Mouse (Mus musculus) cerebellum, adult 2 months (tissue): ENCODE results near the gene Lrp8.

Experiments
- CTCF ChIP-seq: fragments of 200-500 bp; IDR thresholded peaks from 2 replicates; pipeline ENCODE4 v1.5.1; 2011; ENCODE audit warnings: low read depth, mild to moderate bottlenecking, control low read depth, low read length, moderate library complexity, borderline replicate concordance; ENCODE audit not compliant: insufficient read depth
- POLR2A ChIP-seq: fragments of 200-500 bp; IDR thresholded peaks from 2 replicates; pipeline ENCODE4 v1.6.1; 2011; ENCODE audit warnings: low read length, control low read depth, borderline replicate concordance; ENCODE audit not compliant: insufficient read depth

DNA sequence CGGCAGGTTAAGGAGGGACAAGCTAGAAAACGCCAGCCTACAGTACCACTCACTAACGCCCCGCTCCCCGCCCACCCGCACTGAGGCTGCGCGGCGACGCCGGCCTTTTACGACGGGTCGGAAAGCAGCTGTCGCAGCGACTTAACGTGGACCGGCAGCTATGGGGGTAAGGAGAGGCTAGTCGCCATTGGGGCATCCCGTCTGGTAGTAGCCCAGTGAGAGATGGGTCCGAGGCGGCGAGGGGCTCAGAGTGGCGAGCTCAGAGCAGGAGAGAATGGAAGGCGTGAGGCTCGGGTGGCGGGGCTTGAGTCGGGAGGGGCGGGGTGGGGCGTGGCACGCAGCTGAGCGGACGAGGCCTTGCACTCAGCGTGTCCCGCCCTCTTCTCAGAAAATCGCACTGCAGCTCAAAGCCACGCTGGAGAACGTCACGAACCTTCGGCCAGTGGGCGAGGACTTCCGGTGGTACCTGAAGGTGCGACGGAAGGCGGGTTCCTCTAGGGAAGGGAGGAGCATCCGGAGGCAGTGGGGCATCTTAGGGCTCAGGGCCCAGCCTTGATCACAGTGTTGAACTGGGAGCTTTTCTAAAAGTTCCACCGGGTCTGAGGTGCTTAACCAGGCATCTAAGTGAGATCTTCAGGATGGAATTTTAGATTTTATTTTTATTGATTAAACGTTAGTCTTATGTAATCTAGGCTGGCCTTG lies 87.8 kb downstream of the Lrp8 start, which contains the start of gene 0610037L13Rik:
- peak; percentile 84; the same call in 1 of the 2 replicates for TF ChIP-seq POLR2A
- no peak for TF ChIP-seq CTCF
